Mouse (Mus musculus): ENCODE measurements around the gene Slc17a7.

DNA sequence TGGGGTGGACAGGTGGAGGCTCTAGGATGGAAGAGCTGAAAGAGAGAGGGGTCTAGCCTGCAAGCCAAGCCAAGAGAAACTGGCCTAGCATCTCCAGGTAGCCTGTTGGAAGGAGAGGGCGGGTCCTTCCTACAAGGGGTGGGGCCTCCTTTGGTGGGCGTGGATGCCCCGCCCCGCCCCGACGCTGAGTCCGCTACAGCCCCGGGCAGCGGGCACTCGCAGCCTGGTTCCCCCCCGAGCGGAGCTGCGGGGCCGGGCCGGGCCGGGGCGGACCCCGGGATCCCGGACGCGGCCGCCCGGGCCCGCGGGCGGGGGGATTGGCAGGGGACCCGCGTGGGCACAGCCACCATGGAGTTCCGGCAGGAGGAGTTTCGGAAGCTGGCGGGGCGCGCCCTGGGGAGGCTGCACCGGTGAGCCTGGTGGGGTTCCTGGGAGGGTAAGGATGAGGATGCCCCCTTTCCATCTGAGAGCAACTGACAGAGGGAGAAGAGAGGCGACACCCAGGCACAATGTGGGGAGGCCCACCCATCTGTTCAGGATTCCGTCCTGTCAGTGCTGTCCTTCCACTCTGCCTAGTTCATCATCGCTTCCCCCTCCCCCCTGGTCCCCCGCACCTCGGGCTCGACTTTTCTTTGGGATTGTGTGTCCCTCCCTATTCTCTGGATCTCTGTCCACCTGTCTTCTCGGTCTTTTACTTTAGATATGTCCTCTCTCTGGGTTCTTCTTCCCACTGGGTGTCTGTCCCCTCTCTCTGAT, at the start of gene Slc17a7:
- TF ChIP-seq CTCF (IDR thresholded peaks at IDR 0.05; ENCODE audit: low read depth) (no peak), EP300 (IDR thresholded peaks at IDR 0.05; ENCODE audit: low read depth) (no peak)

Measured in liver, postnatal 0 days (tissue).